Mouse (Mus musculus) left cerebral cortex, postnatal 4 days (tissue): ENCODE results near the gene Pgpep1. TPM values are rescaled to one million over a fixed set of nuclear protein-coding genes. Genes with fewer than 3 reads are reported as not detected.
A peak's percentile ranks its signal among the peaks of the same experiment; 100 is the strongest.

Experiments
- DNase-seq: peaks from one replicate; pipeline ENCODE4 v3.0.0-alpha.2; 2022
- intact Hi-C: fragments of 180-260 bp; cut with DNase I; formaldehyde crosslinking; loops from one replicate; pipeline ENCODE4 v1.15.1; 2025
- total RNA-seq, 2 experiments: library from RNA; stranded (reverse); gene quantifications; 2 replicates each; pipeline ENCODE4 v1.2.3; 2021

Gene Pgpep1
- total RNA-seq, 2 experiments from 2014 or later, result 29.7 to 30.5 TPM

GRCm38 (mm10) chr8:70609849-70610795 lies 50.1 kb downstream of the Pgpep1 start:
- peak; percentile 72 for DNase-seq
- intact Hi-C loops, result no loop called here

- peak; percentile 78 for DNase-seq
- intact Hi-C loops, result no loop called here
These were observed 50.8 kb downstream of the Pgpep1 start for GRCm38 (mm10) chr8:70609368-70609848.

GRCm38 (mm10) chr8:70608749-70609367 lies 51.3 kb downstream of the Pgpep1 start, which contains the start of gene Ssbp4:
Gene Ssbp4 (minus strand): TSS chr8:70608872.
- no peak for DNase-seq
- intact Hi-C loops, result no loop called here

- DNase-seq, result peak; percentile 58
- intact Hi-C loops, result no loop called here
These were observed 52.1 kb downstream of the Pgpep1 start for GRCm38 (mm10) chr8:70607898-70608748.

GRCm38 (mm10) chr8:70607603-70607897 lies 52.6 kb downstream of the Pgpep1 start:
- DNase-seq, result no peak
- intact Hi-C loops, result no loop called here

- no peak for DNase-seq
- intact Hi-C loops, result no loop called here
These were observed 53.2 kb downstream of the Pgpep1 start for GRCm38 (mm10) chr8:70606780-70607602.

- no peak for DNase-seq
- intact Hi-C loops, result no loop called here
These were observed 54.1 kb downstream of the Pgpep1 start for GRCm38 (mm10) chr8:70605871-70606779.

- no peak for DNase-seq
- intact Hi-C loops, result no loop called here
These were observed 55.6 kb downstream of the Pgpep1 start for GRCm38 (mm10) chr8:70604558-70604957.

GRCm38 (mm10) chr8:70602139-70602811 lies 57.9 kb downstream of the Pgpep1 start:
- no peak for DNase-seq
- intact Hi-C loops, result no loop called here

- peak; percentile 98 for DNase-seq
- intact Hi-C loops, result no loop called here
These were observed 58.9 kb downstream of the Pgpep1 start for GRCm38 (mm10) chr8:70601271-70601649.

GRCm38 (mm10) chr8:70600473-70601270 lies 59.5 kb downstream of the Pgpep1 start:
- DNase-seq, result peak; percentile 49
- intact Hi-C loops, result no loop called here

- no peak for DNase-seq
- intact Hi-C loops, result no loop called here
These were observed 60.5 kb downstream of the Pgpep1 start for GRCm38 (mm10) chr8:70599507-70600290.

- intact Hi-C loops, result no loop called here
- no peak for DNase-seq
These were observed 61.5 kb downstream of the Pgpep1 start for GRCm38 (mm10) chr8:70598722-70599121.

- DNase-seq, result peak; percentile 85
- intact Hi-C loops, result no loop called here
These were observed 61.9 kb downstream of the Pgpep1 start for GRCm38 (mm10) chr8:70598283-70598682.

GRCm38 (mm10) chr8:70597417-70598272 lies 62.5 kb downstream of the Pgpep1 start:
- intact Hi-C loops, result no loop called here
- DNase-seq, result no peak
